Mouse (Mus musculus) spleen, adult 2 months (tissue): Measurements from ENCODE around the gene Zfp354a.

Experiments used
- CTCF ChIP-seq: fragments of 200-500 bp; IDR thresholded peaks from 2 replicates; pipeline ENCODE4 v1.5.1; 2011; ENCODE audit warnings: mild to moderate bottlenecking, inconsistent platforms; ENCODE audit not compliant: insufficient read depth, insufficient read length, insufficient replicate concordance; ENCODE audit errors: extremely low read depth
- POLR2A ChIP-seq: fragments of 200-500 bp; IDR thresholded peaks from 2 replicates; pipeline ENCODE4 v1.6.1; 2011; ENCODE audit warnings: low read depth, low read length, inconsistent platforms

DNA sequence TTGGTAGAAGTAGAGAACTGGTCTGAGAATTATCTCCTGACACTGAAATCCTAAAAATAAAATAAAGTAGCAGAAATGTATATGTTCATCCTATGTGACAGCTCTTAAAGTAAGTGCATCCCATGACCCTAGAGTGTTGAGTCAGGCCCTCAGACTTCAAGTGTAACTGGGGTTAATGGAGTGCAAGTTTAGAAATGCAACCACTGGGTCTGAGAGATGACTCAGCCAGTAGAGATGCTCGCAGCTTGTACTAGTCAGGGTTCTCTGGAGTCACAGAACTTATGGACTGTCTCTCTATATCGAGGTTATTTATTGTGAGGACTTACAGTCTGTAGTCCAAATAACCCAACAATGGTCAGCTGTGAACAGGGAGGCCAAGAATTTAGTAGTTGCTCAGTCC lies 7.4 kb upstream of the Zfp354a start:
- TF ChIP-seq CTCF, result no peak
- no peak for TF ChIP-seq POLR2A
